Mouse (Mus musculus) limb, embryonic 15.5 days (tissue): ENCODE measurements around the gene Uchl3. TPM values are rescaled to one million over a fixed set of nuclear protein-coding genes. Genes with fewer than 3 reads are reported as not detected.

ENCODE experiments used
- ATAC-seq: fragments of 200-750 bp; cut with Nextera tagmentation; 2 replicates; pipeline ENCODE4 v1.8.0; 2017; ENCODE audit warnings: low read depth, moderate TSS enrichment; ENCODE audit not compliant: insufficient number of reproducible peaks, low FRiP score, low TSS enrichment
- H3K27ac ChIP-seq: fragments of 300-500 bp; sonication (generic); 2 replicates; pipeline ENCODE4 v1.5.1; 2015; ENCODE audit warnings: moderate library complexity, mild to moderate bottlenecking, inconsistent platforms
- H3K27me3 ChIP-seq: fragments of 300-500 bp; sonication (generic); 2 replicates; pipeline ENCODE4 v1.6.1; 2015; ENCODE audit warnings: inconsistent platforms
- H3K36me3 ChIP-seq: fragments of 300-500 bp; sonication (generic); 2 replicates; pipeline ENCODE4 v1.6.1; 2015; ENCODE audit warnings: inconsistent platforms
- H3K4me1 ChIP-seq: fragments of 300-500 bp; sonication (generic); 2 replicates; pipeline ENCODE4 v1.6.1; 2015; ENCODE audit warnings: inconsistent platforms
- H3K4me2 ChIP-seq: fragments of 300-500 bp; sonication (generic); 2 replicates; pipeline ENCODE4 v1.6.1; 2015; ENCODE audit warnings: mild to moderate bottlenecking, inconsistent platforms
- H3K4me3 ChIP-seq: fragments of 300-500 bp; sonication (generic); 2 replicates; pipeline ENCODE4 v1.5.1; 2015; ENCODE audit warnings: mild to moderate bottlenecking, inconsistent platforms
- H3K9ac ChIP-seq: fragments of 300-500 bp; sonication (generic); 2 replicates; pipeline ENCODE4 v1.6.1; 2015; ENCODE audit warnings: inconsistent platforms
- H3K9me3 ChIP-seq: fragments of 300-500 bp; sonication (generic); 2 replicates; pipeline ENCODE4 v1.6.1; 2016; ENCODE audit warnings: inconsistent platforms
- WGBS: fragments of 180-500 bp; shearing (Covaris S2); methylation state at CpG from one replicate; pipeline ENCODE4 v1.1.7; 2015; 5-methylcytosine and 5-hydroxymethylcytosine counted together
- polyA plus RNA-seq: library from polyadenylated mRNA; unstranded; fragments of >200 nt; fragmentation: Nextera tagmentation; extraction: Ambion mirVana; gene quantifications from 2 replicates; pipeline ENCODE4 v1.2.1, GENCODE M21; 2015

Gene Uchl3
- 109 and 112 TPM in 2 replicates for polyA plus RNA-seq

GRCm38 (mm10) chr14:101653581-101654525 is at the start of gene Uchl3:
Uchl3 (plus strand) TSS chr14:101653967.
- peak within 1 kb of the TSS; percentile 80 for H3K27ac ChIP-seq
- peak; percentile 89 for ATAC-seq
- no peaks in the 10 kb centered on the region for H3K27me3 ChIP-seq
- H3K4me2 ChIP-seq = peak within 1 kb of the TSS; percentile 91
- H3K36me3 ChIP-seq = no peaks in the 10 kb centered on the region
- H3K4me3 ChIP-seq = peak within 1 kb of the TSS; percentile 88
- H3K9ac ChIP-seq = peak within 1 kb of the TSS; percentile 83
- 0% methylated on average over 67 of the region's 81 CpGs for WGBS
- peaks cover 3% of the 10 kb centered on the region for H3K4me1 ChIP-seq
- H3K9me3 ChIP-seq = no peaks in the 10 kb centered on the region

GRCm38 (mm10) chr14:101605843-101606242 is 47.9 kb upstream of the Uchl3 start:
- WGBS = 76% methylated on average over 2 of the region's 2 CpGs
- Histone ChIP-seq H3K4me1 (peaks cover 8% of the 10 kb centered on the region), H3K27me3 (no peaks in the 10 kb centered on the region; the same call in 1 of the 2 replicates), H3K9me3 (no peaks in the 10 kb centered on the region), H3K4me2 (no peak overlapping the region), H3K4me3 (no peak overlapping the region), H3K9ac (no peak overlapping the region), H3K27ac (no peak overlapping the region), H3K36me3 (no peaks in the 10 kb centered on the region)
- no peak for ATAC-seq

GRCm38 (mm10) chr14:101607631-101608518 is 45.9 kb upstream of the Uchl3 start:
- no peaks in the 10 kb centered on the region; the same call in 1 of the 2 replicates for H3K27me3 ChIP-seq
- H3K4me1 ChIP-seq = peaks cover 8% of the 10 kb centered on the region
- H3K9ac ChIP-seq = peak overlapping the region; percentile 73
- H3K4me3 ChIP-seq = peak overlapping the region; percentile 72
- H3K4me2 ChIP-seq = peak overlapping the region; percentile 98
- WGBS = under 1% methylated on average over 57 of the region's 62 CpGs
- no peaks in the 10 kb centered on the region for H3K9me3 ChIP-seq
- H3K36me3 ChIP-seq = no peaks in the 10 kb centered on the region
- ATAC-seq = no peak
- H3K27ac ChIP-seq = peak overlapping the region; percentile 78

- Histone ChIP-seq H3K4me1 (peaks cover 8% of the 10 kb centered on the region), H3K4me3 (peak within 1 kb of the TSS; percentile 72), H3K27ac (peak within 1 kb of the TSS; percentile 78), H3K4me2 (peak within 1 kb of the TSS; percentile 98), H3K9ac (peak within 1 kb of the TSS; percentile 73), H3K9me3 (no peaks in the 10 kb centered on the region), H3K36me3 (no peaks in the 10 kb centered on the region), H3K27me3 (no peaks in the 10 kb centered on the region; the same call in 1 of the 2 replicates)
- under 1% methylated on average over 62 of the region's 62 CpGs for WGBS
- ATAC-seq = peak; percentile 89
Measured at GRCm38 (mm10) chr14:101608519-101609368, 45.0 kb upstream of the Uchl3 start, which contains the start of gene Tbc1d4. Tbc1d4 (minus strand) TSS chr14:101609191.

GRCm38 (mm10) chr14:101610701-101611100 is 43.1 kb upstream of the Uchl3 start:
- Histone ChIP-seq H3K36me3 (no peaks in the 10 kb centered on the region), H3K4me2 (no peak overlapping the region), H3K27me3 (no peaks in the 10 kb centered on the region; the same call in 1 of the 2 replicates), H3K27ac (no peak overlapping the region), H3K9ac (no peak overlapping the region), H3K9me3 (no peaks in the 10 kb centered on the region), H3K4me1 (peaks cover 8% of the 10 kb centered on the region), H3K4me3 (no peak overlapping the region)
- 82% methylated on average over 10 of the region's 10 CpGs for WGBS
- no peak for ATAC-seq

GRCm38 (mm10) chr14:101613206-101613605 is 40.6 kb upstream of the Uchl3 start:
- no peak overlapping the region for H3K4me3 ChIP-seq
- H3K27ac ChIP-seq = no peak overlapping the region
- ATAC-seq = no peak
- no peaks in the 10 kb centered on the region; the same call in 1 of the 2 replicates for H3K27me3 ChIP-seq
- no peaks in the 10 kb centered on the region for H3K9me3 ChIP-seq
- H3K36me3 ChIP-seq = no peaks in the 10 kb centered on the region
- H3K4me1 ChIP-seq = 0 out of 2 replicates have a peak, but pooled peaks cover 2% of the 10 kb centered on the region
- no peak overlapping the region for H3K4me2 ChIP-seq
- no peak overlapping the region for H3K9ac ChIP-seq
- WGBS = 65% methylated on average over 1 of the region's 1 CpGs

- 70% methylated on average over 9 of the region's 9 CpGs for WGBS
- Histone ChIP-seq H3K9ac (no peak overlapping the region), H3K4me1 (no peaks in the 10 kb centered on the region), H3K4me3 (no peak overlapping the region), H3K27me3 (no peaks in the 10 kb centered on the region), H3K36me3 (no peaks in the 10 kb centered on the region), H3K27ac (no peak overlapping the region), H3K4me2 (no peak overlapping the region), H3K9me3 (no peaks in the 10 kb centered on the region)
- ATAC-seq = no peak
Measured at GRCm38 (mm10) chr14:101616178-101616577, 37.6 kb upstream of the Uchl3 start.

GRCm38 (mm10) chr14:101617680-101618079 is 36.1 kb upstream of the Uchl3 start:
- no peak overlapping the region for H3K9ac ChIP-seq
- WGBS = 91% methylated on average over 5 of the region's 5 CpGs
- no peak for ATAC-seq
- no peak overlapping the region for H3K4me3 ChIP-seq
- H3K4me1 ChIP-seq = no peaks in the 10 kb centered on the region
- no peaks in the 10 kb centered on the region for H3K27me3 ChIP-seq
- no peaks in the 10 kb centered on the region for H3K36me3 ChIP-seq
- H3K9me3 ChIP-seq = no peaks in the 10 kb centered on the region
- no peak overlapping the region for H3K27ac ChIP-seq
- no peak overlapping the region for H3K4me2 ChIP-seq

GRCm38 (mm10) chr14:101630548-101630947 is 23.2 kb upstream of the Uchl3 start:
- Histone ChIP-seq H3K27me3 (no peaks in the 10 kb centered on the region), H3K27ac (no peak overlapping the region), H3K9ac (no peak overlapping the region), H3K36me3 (peaks cover 15% of the 10 kb centered on the region; the same call in 1 of the 2 replicates), H3K9me3 (no peaks in the 10 kb centered on the region), H3K4me1 (no peaks in the 10 kb centered on the region), H3K4me2 (no peak overlapping the region), H3K4me3 (no peak overlapping the region)
- WGBS = 77% methylated on average over 2 of the region's 2 CpGs
- no peak for ATAC-seq

- Histone ChIP-seq H3K36me3 (peaks cover 17% of the 10 kb centered on the region; the same call in 1 of the 2 replicates), H3K9me3 (no peaks in the 10 kb centered on the region), H3K4me1 (peaks cover 5% of the 10 kb centered on the region; the same call in 1 of the 2 replicates), H3K9ac (no peak overlapping the region), H3K4me3 (no peak overlapping the region), H3K27me3 (no peaks in the 10 kb centered on the region), H3K27ac (no peak overlapping the region), H3K4me2 (no peak overlapping the region)
- WGBS = 96% methylated on average over 1 of the region's 1 CpGs
- ATAC-seq = no peak
Measured at GRCm38 (mm10) chr14:101635765-101636164, 18.0 kb upstream of the Uchl3 start.

- ATAC-seq = no peak
- 93% methylated on average over 6 of the region's 6 CpGs for WGBS
Measured at GRCm38 (mm10) chr14:101637381-101637780, 16.4 kb upstream of the Uchl3 start.

More at GRCm38 (mm10) chr14:101637381-101637780, 16.4 kb upstream of the Uchl3 start:
- Histone ChIP-seq H3K9me3 (no peaks in the 10 kb centered on the region), H3K27me3 (no peaks in the 10 kb centered on the region), H3K4me3 (no peak overlapping the region), H3K36me3 (peaks cover 15% of the 10 kb centered on the region; the same call in 1 of the 2 replicates), H3K9ac (no peak overlapping the region), H3K4me2 (no peak overlapping the region), H3K27ac (no peak overlapping the region), H3K4me1 (peaks cover 5% of the 10 kb centered on the region; the same call in 1 of the 2 replicates)
